Mouse (Mus musculus): ENCODE results near the gene Ube2d3. TPM values are rescaled to one million over a fixed set of nuclear protein-coding genes. Genes with fewer than 3 reads are reported as not detected.

Gene Ube2d3
- polyA plus RNA-seq, 1 experiment from 2014 or later: 720 TPM

DNA sequence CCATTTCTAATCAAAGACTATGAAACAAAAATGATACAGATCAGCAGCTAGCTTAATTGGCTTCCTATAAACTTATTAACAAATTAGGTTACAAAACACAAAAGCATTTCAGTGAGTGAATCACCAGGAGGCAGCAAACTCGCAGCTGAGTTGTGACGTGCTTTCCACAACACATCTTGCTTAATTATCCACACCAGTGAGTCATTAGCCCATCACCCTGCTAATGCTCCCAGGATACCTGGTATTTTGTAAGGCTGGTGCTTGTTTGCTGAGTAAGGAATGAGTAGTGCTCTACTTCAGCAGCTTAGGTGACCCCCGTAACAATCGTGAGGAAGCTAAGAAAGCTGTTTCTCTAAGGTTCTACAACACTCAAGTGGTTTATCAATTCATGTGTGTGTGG, 33.4 kb upstream of the Ube2d3 start:
- H3K4me1 ChIP-seq (ENCODE audit: control insufficient read depth, insufficient read depth, low read length): no peaks in the 10 kb centered on the region
- ATAC-seq (replicated peaks; ENCODE audit: insufficient number of reproducible peaks, low FRiP score, low TSS enrichment, low read depth) (no peak), DNase-seq (ENCODE audit: low spot score) (no peak)
- no peak overlapping the region for H3K9ac ChIP-seq (replicated peaks; ENCODE audit: low read length)
- no peak overlapping the region for H3K4me3 ChIP-seq (ENCODE audit: low read depth, low read length)
- H3K9me3 ChIP-seq (replicated peaks; ENCODE audit: control insufficient read depth, low read length): no peaks in the 10 kb centered on the region
- H3K27me3 ChIP-seq (ENCODE audit: control insufficient read depth, insufficient read depth, low read length): no peaks in the 10 kb centered on the region
- WGBS: 81% methylated on average over 4 of the region's 4 CpGs
- H3K36me3 ChIP-seq (replicated peaks; ENCODE audit: control insufficient read depth, insufficient read depth, low read depth, low read length): no peaks in the 10 kb centered on the region
- no peak overlapping the region for H3K27ac ChIP-seq (replicated peaks; ENCODE audit: low read depth, low read length)
- H3K4me2 ChIP-seq (ENCODE audit: low read depth, low read length): no peak overlapping the region

DNA sequence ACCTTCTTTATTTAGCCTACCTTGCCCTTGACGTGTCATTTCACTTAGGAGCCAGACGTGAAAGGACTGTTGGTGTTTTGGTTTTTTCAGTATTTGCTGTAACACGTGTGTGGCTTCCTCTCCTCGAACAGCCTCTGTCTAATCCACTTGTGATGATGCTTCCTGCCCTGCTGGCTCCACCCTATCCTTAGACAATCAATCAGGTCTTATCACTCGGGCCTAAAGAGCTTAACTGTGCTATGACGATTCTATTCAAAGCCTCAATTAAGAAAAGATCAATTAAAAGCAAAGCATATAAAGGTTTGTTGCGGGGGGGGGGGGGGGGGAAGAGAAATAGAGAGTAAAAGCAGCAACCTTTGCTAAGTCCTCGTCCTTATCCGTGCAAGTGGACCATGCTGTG, 30.6 kb upstream of the Ube2d3 start:
- Histone ChIP-seq H3K27me3 (ENCODE audit: control insufficient read depth, insufficient read depth, low read length) (no peaks in the 10 kb centered on the region), H3K9ac (replicated peaks; ENCODE audit: low read length) (no peak overlapping the region), H3K36me3 (replicated peaks; ENCODE audit: control insufficient read depth, insufficient read depth, low read depth, low read length) (no peaks in the 10 kb centered on the region), H3K4me1 (ENCODE audit: control insufficient read depth, insufficient read depth, low read length) (no peaks in the 10 kb centered on the region), H3K9me3 (replicated peaks; ENCODE audit: control insufficient read depth, low read length) (no peaks in the 10 kb centered on the region), H3K4me3 (ENCODE audit: low read depth, low read length) (no peak overlapping the region), H3K4me2 (ENCODE audit: low read depth, low read length) (no peak overlapping the region), H3K27ac (replicated peaks; ENCODE audit: low read depth, low read length) (no peak overlapping the region)
- ATAC-seq (replicated peaks; ENCODE audit: insufficient number of reproducible peaks, low FRiP score, low TSS enrichment, low read depth) (no peak), DNase-seq (ENCODE audit: low spot score) (no peak)
- WGBS: 88% methylated on average over 8 of the region's 9 CpGs

DNA sequence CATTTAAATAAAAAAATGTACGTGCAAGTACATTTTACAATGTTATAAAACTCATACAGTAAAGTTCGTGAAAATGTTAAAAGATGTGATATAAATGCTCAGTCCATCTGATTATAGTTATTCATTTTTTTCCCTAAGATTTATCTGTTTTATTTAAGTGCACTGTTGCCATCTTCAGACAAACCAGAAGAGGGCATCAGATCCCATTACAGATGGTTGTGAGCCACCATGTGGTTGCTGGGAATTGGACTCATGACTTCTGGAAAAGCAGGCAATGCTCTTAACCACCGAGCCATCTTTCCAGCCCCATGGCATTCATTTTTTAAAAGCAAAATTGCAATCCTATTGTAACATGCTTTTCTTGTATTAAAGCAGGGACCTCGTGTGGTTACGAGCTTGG, 28.7 kb upstream of the Ube2d3 start:
- Histone ChIP-seq H3K27me3 (ENCODE audit: control insufficient read depth, insufficient read depth, low read length) (no peaks in the 10 kb centered on the region), H3K4me1 (ENCODE audit: control insufficient read depth, insufficient read depth, low read length) (no peaks in the 10 kb centered on the region), H3K36me3 (replicated peaks; ENCODE audit: control insufficient read depth, insufficient read depth, low read depth, low read length) (no peaks in the 10 kb centered on the region), H3K9ac (replicated peaks; ENCODE audit: low read length) (no peak overlapping the region), H3K4me2 (ENCODE audit: low read depth, low read length) (no peak overlapping the region), H3K9me3 (replicated peaks; ENCODE audit: control insufficient read depth, low read length) (no peaks in the 10 kb centered on the region), H3K4me3 (ENCODE audit: low read depth, low read length) (no peak overlapping the region), H3K27ac (replicated peaks; ENCODE audit: low read depth, low read length) (no peak overlapping the region)
- ATAC-seq (replicated peaks; ENCODE audit: insufficient number of reproducible peaks, low FRiP score, low TSS enrichment, low read depth) (no peak), DNase-seq (ENCODE audit: low spot score) (no peak)
- 99% methylated on average over 5 of the region's 5 CpGs for WGBS

DNA sequence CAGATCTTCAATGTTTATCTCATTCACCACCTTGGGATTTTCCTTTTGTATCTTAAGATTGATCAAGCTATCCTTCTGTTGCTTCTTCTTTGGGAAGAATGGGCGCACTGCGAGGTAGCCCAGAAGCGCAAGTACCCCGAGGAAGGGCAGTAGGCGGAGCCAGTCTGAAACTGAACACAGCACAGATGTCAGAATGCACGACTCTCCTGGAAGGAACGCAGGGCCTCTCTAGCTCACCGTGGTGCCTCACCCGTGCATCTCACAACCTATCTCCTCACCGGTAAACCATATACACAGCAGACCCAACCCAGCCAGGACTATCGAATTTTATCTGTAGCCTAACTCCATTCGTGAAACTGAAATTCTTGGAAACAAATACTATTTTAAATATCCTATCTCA, 26.9 kb upstream of the Ube2d3 start:
- no peak overlapping the region for H3K4me2 ChIP-seq (ENCODE audit: low read depth, low read length)
- H3K4me3 ChIP-seq (ENCODE audit: low read depth, low read length): no peak overlapping the region
- H3K27ac ChIP-seq (replicated peaks; ENCODE audit: low read depth, low read length): no peak overlapping the region
- H3K27me3 ChIP-seq (ENCODE audit: control insufficient read depth, insufficient read depth, low read length): no peaks in the 10 kb centered on the region
- no peaks in the 10 kb centered on the region for H3K36me3 ChIP-seq (replicated peaks; ENCODE audit: control insufficient read depth, insufficient read depth, low read depth, low read length)
- DNase-seq (ENCODE audit: low spot score): no peak
- WGBS: 91% methylated on average over 12 of the region's 12 CpGs
- no peak for ATAC-seq (replicated peaks; ENCODE audit: insufficient number of reproducible peaks, low FRiP score, low TSS enrichment, low read depth)
- H3K4me1 ChIP-seq (ENCODE audit: control insufficient read depth, insufficient read depth, low read length): no peaks in the 10 kb centered on the region
- no peak overlapping the region for H3K9ac ChIP-seq (replicated peaks; ENCODE audit: low read length)
- H3K9me3 ChIP-seq (replicated peaks; ENCODE audit: control insufficient read depth, low read length): no peaks in the 10 kb centered on the region

DNA sequence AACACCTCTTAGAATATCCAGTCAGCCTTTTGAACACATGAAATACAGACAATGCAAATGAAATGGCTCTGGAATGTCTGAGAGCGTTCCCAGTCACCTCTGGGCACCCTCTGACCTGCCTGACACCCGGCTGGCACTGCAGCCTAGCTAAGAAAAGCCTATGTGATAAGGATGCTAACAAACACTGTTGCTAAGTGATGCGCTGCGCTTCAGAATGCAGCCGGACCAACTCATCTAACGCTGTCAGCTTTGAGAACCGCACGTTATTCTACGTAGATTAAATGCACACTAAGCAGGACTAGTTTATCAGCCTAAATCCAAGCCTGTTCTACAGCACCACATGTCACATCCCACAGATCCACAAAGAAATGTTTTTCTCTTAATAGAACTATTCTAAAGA, 26.1 kb upstream of the Ube2d3 start:
- H3K4me3 ChIP-seq (ENCODE audit: low read depth, low read length): no peak overlapping the region
- no peak overlapping the region for H3K27ac ChIP-seq (replicated peaks; ENCODE audit: low read depth, low read length)
- WGBS: 79% methylated on average over 9 of the region's 9 CpGs
- H3K4me1 ChIP-seq (ENCODE audit: control insufficient read depth, insufficient read depth, low read length): no peaks in the 10 kb centered on the region
- DNase-seq (ENCODE audit: low spot score): no peak
- no peaks in the 10 kb centered on the region for H3K9me3 ChIP-seq (replicated peaks; ENCODE audit: control insufficient read depth, low read length)
- no peak for ATAC-seq (replicated peaks; ENCODE audit: insufficient number of reproducible peaks, low FRiP score, low TSS enrichment, low read depth)
- no peaks in the 10 kb centered on the region for H3K36me3 ChIP-seq (replicated peaks; ENCODE audit: control insufficient read depth, insufficient read depth, low read depth, low read length)
- H3K9ac ChIP-seq (replicated peaks; ENCODE audit: low read length): no peak overlapping the region
- no peak overlapping the region for H3K4me2 ChIP-seq (ENCODE audit: low read depth, low read length)
- H3K27me3 ChIP-seq (ENCODE audit: control insufficient read depth, insufficient read depth, low read length): no peaks in the 10 kb centered on the region

DNA sequence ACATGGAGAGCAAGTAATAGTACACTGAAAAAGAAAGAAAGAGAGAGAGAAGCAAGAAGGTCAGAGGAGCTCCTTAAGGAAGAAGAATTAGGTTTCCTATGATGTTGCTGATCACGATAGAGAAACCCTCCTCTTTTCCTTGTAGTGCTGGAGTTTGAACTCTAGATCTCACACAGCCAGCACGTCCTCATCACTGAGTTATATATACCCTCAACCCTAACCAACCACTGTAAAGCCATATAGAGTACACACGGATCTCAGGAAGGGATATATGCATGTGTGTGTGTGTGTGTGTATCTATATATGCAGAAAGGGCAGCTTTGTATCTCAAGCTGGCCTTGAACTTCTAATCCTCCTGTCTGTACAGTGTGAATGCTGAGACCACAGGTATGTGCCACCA, 20.7 kb upstream of the Ube2d3 start:
- H3K9ac ChIP-seq (replicated peaks; ENCODE audit: low read length): no peak overlapping the region
- WGBS: 77% methylated on average over 3 of the region's 3 CpGs
- no peak for DNase-seq (ENCODE audit: low spot score)
- no peak overlapping the region for H3K4me3 ChIP-seq (ENCODE audit: low read depth, low read length)
- H3K4me2 ChIP-seq (ENCODE audit: low read depth, low read length): no peak overlapping the region
- H3K27me3 ChIP-seq (ENCODE audit: control insufficient read depth, insufficient read depth, low read length): no peaks in the 10 kb centered on the region
- no peaks in the 10 kb centered on the region for H3K36me3 ChIP-seq (replicated peaks; ENCODE audit: control insufficient read depth, insufficient read depth, low read depth, low read length)
- ATAC-seq (replicated peaks; ENCODE audit: insufficient number of reproducible peaks, low FRiP score, low TSS enrichment, low read depth): no peak
- H3K9me3 ChIP-seq (replicated peaks; ENCODE audit: control insufficient read depth, low read length): no peaks in the 10 kb centered on the region
- H3K27ac ChIP-seq (replicated peaks; ENCODE audit: low read depth, low read length): no peak overlapping the region
- H3K4me1 ChIP-seq (ENCODE audit: control insufficient read depth, insufficient read depth, low read length): no peaks in the 10 kb centered on the region

DNA sequence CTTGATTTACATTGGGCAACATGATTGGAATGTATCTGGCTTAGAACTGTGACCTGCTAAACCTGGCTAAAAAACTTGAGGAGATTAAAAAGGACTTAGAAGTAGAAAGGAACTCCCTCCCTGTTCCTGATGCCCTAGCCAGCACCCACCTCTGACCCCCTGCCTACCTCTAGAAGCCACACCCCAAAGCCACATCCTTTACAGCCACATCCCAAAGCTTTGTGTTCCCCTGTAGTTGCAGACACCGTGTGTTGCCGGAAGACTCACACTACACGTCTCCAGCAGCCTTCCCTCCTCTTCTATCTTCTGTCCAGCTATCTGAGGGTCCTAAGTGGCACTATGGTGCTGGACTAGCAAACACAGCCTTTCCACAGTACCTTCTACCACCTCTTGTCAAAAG, 20.1 kb upstream of the Ube2d3 start:
- H3K27ac ChIP-seq (replicated peaks; ENCODE audit: low read depth, low read length): no peak overlapping the region
- no peaks in the 10 kb centered on the region for H3K9me3 ChIP-seq (replicated peaks; ENCODE audit: control insufficient read depth, low read length)
- no peaks in the 10 kb centered on the region for H3K36me3 ChIP-seq (replicated peaks; ENCODE audit: control insufficient read depth, insufficient read depth, low read depth, low read length)
- H3K9ac ChIP-seq (replicated peaks; ENCODE audit: low read length): no peak overlapping the region
- no peak overlapping the region for H3K4me3 ChIP-seq (ENCODE audit: low read depth, low read length)
- ATAC-seq (replicated peaks; ENCODE audit: insufficient number of reproducible peaks, low FRiP score, low TSS enrichment, low read depth) (no peak), DNase-seq (ENCODE audit: low spot score) (no peak)
- 69% methylated on average over 3 of the region's 3 CpGs for WGBS
- no peaks in the 10 kb centered on the region for H3K4me1 ChIP-seq (ENCODE audit: control insufficient read depth, insufficient read depth, low read length)
- no peaks in the 10 kb centered on the region for H3K27me3 ChIP-seq (ENCODE audit: control insufficient read depth, insufficient read depth, low read length)
- H3K4me2 ChIP-seq (ENCODE audit: low read depth, low read length): no peak overlapping the region

DNA sequence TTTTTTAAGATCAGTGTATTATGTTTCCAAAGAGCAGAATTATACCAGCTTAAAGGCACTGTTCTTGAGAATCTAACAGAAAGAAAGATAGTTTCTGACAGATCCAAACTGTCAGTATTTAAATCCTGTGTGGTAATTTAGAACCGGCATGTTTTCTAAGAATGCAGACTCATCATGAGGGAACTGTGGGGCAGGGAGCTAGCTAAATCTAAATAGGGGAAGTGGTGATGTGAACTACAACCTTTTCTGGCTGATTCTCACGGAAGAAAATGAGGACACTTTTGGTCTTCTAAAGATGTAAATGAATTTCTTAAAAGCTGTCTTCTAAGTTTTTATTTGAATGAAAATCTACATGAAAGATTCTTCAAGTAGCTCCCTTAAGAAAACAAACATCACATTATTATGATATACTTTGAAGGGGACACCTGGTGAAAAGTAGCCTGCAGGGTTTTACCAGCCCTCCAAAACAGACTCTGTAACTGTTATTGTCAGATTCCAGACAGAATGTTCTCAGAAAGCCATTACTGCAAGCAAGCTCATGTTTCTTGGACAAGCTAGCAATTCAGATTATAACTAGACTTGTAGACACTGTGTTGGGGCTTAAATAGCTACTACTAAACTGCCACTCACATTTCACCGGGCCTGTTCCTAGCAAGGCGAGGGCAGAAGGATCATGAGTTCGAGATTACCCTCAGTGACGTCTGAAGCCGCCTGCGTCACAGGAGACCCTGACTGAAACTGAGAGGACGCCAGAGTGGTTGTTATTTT, 17.2 kb upstream of the Ube2d3 start:
- ATAC-seq (replicated peaks; ENCODE audit: insufficient number of reproducible peaks, low FRiP score, low TSS enrichment, low read depth): no peak
- Histone ChIP-seq H3K9ac (replicated peaks; ENCODE audit: low read length) (no peak overlapping the region), H3K4me2 (ENCODE audit: low read depth, low read length) (no peak overlapping the region), H3K4me3 (ENCODE audit: low read depth, low read length) (no peak overlapping the region), H3K9me3 (replicated peaks; ENCODE audit: control insufficient read depth, low read length) (no peaks in the 10 kb centered on the region), H3K36me3 (replicated peaks; ENCODE audit: control insufficient read depth, insufficient read depth, low read depth, low read length) (no peaks in the 10 kb centered on the region), H3K4me1 (ENCODE audit: control insufficient read depth, insufficient read depth, low read length) (no peaks in the 10 kb centered on the region), H3K27ac (replicated peaks; ENCODE audit: low read depth, low read length) (no peak overlapping the region), H3K27me3 (ENCODE audit: control insufficient read depth, insufficient read depth, low read length) (no peaks in the 10 kb centered on the region)
- DNase-seq (ENCODE audit: low spot score): no peak
- 81% methylated on average over 9 of the region's 9 CpGs for WGBS
